Mouse (Mus musculus): Measurements from ENCODE around the gene Eif2s3y. TPM values are rescaled to one million over a fixed set of nuclear protein-coding genes. Genes with fewer than 3 reads are reported as not detected.

Eif2s3y gene
- polyA plus RNA-seq (2011; ENCODE audit: insufficient read depth, insufficient read length, low read depth, missing spikeins): 7.1 and 12.6 TPM in 2 replicates

DNA sequence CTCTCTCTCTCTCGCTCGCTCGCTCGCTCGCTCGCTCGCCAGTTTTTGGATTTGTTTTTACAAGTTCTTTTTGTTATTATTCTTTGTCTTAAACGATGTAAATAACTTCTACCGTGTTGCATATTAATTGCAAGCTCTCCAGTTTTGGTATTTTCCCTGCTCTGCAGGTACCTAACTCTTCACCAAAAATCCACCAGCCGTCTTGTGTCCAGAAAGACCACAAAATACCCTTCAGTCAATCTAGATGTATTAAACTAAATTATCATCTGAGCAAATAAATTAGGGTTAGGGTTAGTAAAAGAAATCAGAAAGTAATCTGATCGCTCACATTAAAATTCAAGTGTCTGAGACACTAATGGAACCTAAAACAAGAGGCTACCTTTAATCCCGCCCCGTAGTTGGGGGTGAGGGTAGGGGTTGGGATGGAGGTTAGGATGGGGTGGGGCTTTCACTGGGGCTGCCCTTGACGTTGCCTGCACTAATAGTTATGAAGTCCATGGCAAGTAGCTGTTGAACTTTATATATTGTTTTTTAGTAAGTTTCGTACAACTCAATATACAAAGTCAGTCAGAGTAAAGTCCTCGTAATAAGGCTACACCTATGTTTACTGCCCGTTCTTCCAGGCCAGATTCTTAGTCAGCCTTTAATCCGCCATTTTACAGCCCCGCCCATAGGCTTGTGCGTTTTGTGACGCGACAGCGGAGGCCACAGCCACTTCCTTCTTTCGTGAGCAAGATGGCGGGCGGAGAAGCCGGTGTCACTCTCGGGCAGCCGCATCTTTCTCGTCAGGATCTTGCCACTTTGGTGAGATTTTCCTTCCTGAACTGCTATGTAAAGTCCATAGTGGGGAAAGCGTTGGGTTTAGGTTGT, at the start of gene Eif2s3y:
TSS of gene Eif2s3y (plus strand) at position 662 of the 870 bp plus-strand sequence.
- Histone ChIP-seq H3K27me3 (ENCODE audit: control insufficient read depth, insufficient read depth, low read length, poor library complexity, severe bottlenecking) (no peaks in the 10 kb centered on the region), H3K9me3 (replicated peaks; ENCODE audit: control insufficient read depth, insufficient read depth, low read length, poor library complexity, severe bottlenecking) (no peaks in the 10 kb centered on the region), H3K27ac (ENCODE audit: insufficient read depth, low read length) (no peak within 1 kb of the TSS), H3K9ac (ENCODE audit: low read depth, poor library complexity, severe bottlenecking) (no peak within 1 kb of the TSS), H3K36me3 (ENCODE audit: control insufficient read depth, insufficient read depth, low read length, poor library complexity, severe bottlenecking) (no peaks in the 10 kb centered on the region), H3K4me1 (ENCODE audit: control insufficient read depth, insufficient read depth, low read length) (no peaks in the 10 kb centered on the region), H3K4me3 (ENCODE audit: low read depth, low read length) (peak within 1 kb of the TSS; percentile 42; the same call in 1 of the 2 replicates)
- no peak for TF ChIP-seq EP300 (IDR thresholded peaks at IDR 0.05; ENCODE audit: insufficient read depth, low read depth, low read length)
- no peak for TF ChIP-seq CTCF (IDR thresholded peaks at IDR 0.05; ENCODE audit: low read depth, low read length)
- TF ChIP-seq POLR2A (IDR thresholded peaks at IDR 0.05; ENCODE audit: insufficient read depth, low read length): no peak

Other genes with a start within 250 kb of the Eif2s3y start
- 0.47 and 0.90 TPM in 2 replicates for gene Zfy1, start 213.1 kb upstream of the Eif2s3y start, polyA plus RNA-seq (2011; ENCODE audit: insufficient read depth, insufficient read length, low read depth, missing spikeins)
- gene Uba1y, start 191.9 kb upstream of the Eif2s3y start, polyA plus RNA-seq (2011; ENCODE audit: insufficient read depth, insufficient read length, low read depth, missing spikeins): 0.33 and 0.64 TPM in 2 replicates
- gene Kdm5d, start 112.8 kb upstream of the Eif2s3y start, polyA plus RNA-seq (2011; ENCODE audit: insufficient read depth, insufficient read length, low read depth, missing spikeins): 0.84 and 0.91 TPM in 2 replicates
- 5.6 and 5.8 TPM in 2 replicates for gene Uty, start 235.2 kb downstream of the Eif2s3y start, polyA plus RNA-seq (2011; ENCODE audit: insufficient read depth, insufficient read length, low read depth, missing spikeins)